Comparison of ENCODE assay signal across 8 mouse cellular contexts in the genomic region with DNA sequence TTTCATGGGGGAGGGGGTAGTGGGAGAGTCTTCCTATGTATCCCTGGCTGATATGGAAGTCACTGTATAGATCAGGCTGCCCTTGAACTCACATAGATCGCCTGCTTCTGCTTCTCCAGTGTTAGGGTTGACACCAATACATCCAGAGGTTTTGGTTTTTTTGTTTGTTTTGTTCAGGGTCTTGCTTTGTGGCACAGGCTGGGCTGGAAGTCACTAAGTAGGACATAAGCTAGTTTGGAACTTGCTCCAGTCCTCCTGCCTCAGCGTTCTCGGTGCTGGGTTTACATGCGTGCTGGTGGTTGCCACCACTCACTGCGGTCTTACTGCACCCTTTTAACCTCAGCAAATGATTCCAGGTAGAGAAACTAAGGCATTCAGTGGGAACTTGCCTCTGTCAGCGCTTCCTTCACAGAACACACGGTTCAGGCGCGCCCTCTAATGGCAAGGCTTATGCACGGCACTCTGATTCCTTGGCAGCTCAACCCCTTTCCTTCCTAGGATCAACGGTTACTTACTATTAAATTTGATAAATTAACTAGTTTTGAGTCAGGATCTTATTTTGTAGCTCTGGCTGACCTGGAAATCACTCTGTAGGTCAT. TPM values are rescaled to one million over a fixed set of nuclear protein-coding genes. Genes with fewer than 3 reads are reported as not detected.
DNase-seq lines count a peak whose midpoint lies in the region; ATAC-seq and TF ChIP-seq lines count a peak whose summit lies in the region.

No protein-coding gene starts in this region.

- peak; percentile 72 to 81 for DNase-seq in left cerebral cortex, adult 2 months (ENCODE audit: extremely low spot score in 1 of 2, low spot score in 2 of 2)
- no peak for DNase-seq in left cerebral cortex, adult 8-10 months (ENCODE audit: low spot score in 2 of 2)
- DNase-seq in cerebellum, adult 8-10 months: peak; percentile 74
- DNase-seq in gastrocnemius, adult 8-10 months (ENCODE audit: low spot score in 2 of 2): peak; percentile 53 to 59
- peak; percentile 81 for DNase-seq in limb, embryonic 10.5 days (ENCODE audit: low spot score)
- peak; percentile 88 for DNase-seq in splenic B cell, adult 2 months (ENCODE audit: low read depth, low spot score)

- peak; percentile 98 for TF ChIP-seq CTCF in left cerebral cortex, adult 2 months (IDR thresholded peaks at IDR 0.05)

- ATAC-seq in inflammation-experienced regulatory T-cells, adult 6 months: peak; percentile 23
- ATAC-seq in midbrain, embryonic 13.5 days: no peak

- peaks cover 13% of the 10 kb centered on the region for H3K36me3 ChIP-seq in limb, embryonic 10.5 days
- H3K36me3 ChIP-seq in midbrain, embryonic 13.5 days: peaks cover 4% of the 10 kb centered on the region
- no peaks in the 10 kb centered on the region for H3K36me3 ChIP-seq in splenic B cell, adult 2 months (ENCODE audit: control insufficient read depth, insufficient read depth, low read length, poor library complexity, severe bottlenecking)

- peaks cover 42% of the 10 kb centered on the region for H3K4me1 ChIP-seq in limb, embryonic 10.5 days
- peaks cover 32% of the 10 kb centered on the region for H3K4me1 ChIP-seq in midbrain, embryonic 13.5 days (replicated peaks)

- H3K4me3 ChIP-seq in left cerebral cortex, adult 2 months: no peak overlapping the region
- peak overlapping the region; percentile 63 for H3K4me3 ChIP-seq in limb, embryonic 10.5 days
- 0 out of 2 replicates have a peak overlapping the region, but pooled peaks have one; percentile 6 for H3K4me3 ChIP-seq in midbrain, embryonic 13.5 days (replicated peaks)

- no peaks in the 10 kb centered on the region for H3K9me3 ChIP-seq in limb, embryonic 10.5 days (replicated peaks)
- H3K9me3 ChIP-seq in midbrain, embryonic 13.5 days: no peaks in the 10 kb centered on the region

- WGBS in limb, embryonic 10.5 days: 3% methylated on average over 11 of the region's 11 CpGs
- 1% methylated on average over 11 of the region's 11 CpGs for whole genome bisulfite sequencing in midbrain, embryonic 13.5 days

- intact Hi-C loops in left cerebral cortex, adult 2 months (cut with DNase I): loop anchor here (1.0 to 2.0 kb wide), 2 partner anchors 43 to 165 kb away; no protein-coding TSS in a partner anchor

- H3K27me3 ChIP-seq in limb, embryonic 10.5 days (ENCODE audit: low read depth, poor library complexity, severe bottlenecking): peaks cover 18% of the 10 kb centered on the region
- peaks cover 14% of the 10 kb centered on the region for H3K27me3 ChIP-seq in midbrain, embryonic 13.5 days
- no peaks in the 10 kb centered on the region for H3K27me3 ChIP-seq in splenic B cell, adult 2 months (ENCODE audit: control insufficient read depth, insufficient read depth, low read length, poor library complexity, severe bottlenecking)

- peak overlapping the region; percentile 15; the same call in 1 of the 2 replicates for H3K4me2 ChIP-seq in midbrain, embryonic 13.5 days (replicated peaks)

- no peak overlapping the region for H3K27ac ChIP-seq in left cerebral cortex, adult 2 months
- H3K27ac ChIP-seq in limb, embryonic 10.5 days: no peak overlapping the region
- H3K27ac ChIP-seq in midbrain, embryonic 13.5 days: no peak overlapping the region

- no peak overlapping the region for H3K9ac ChIP-seq in midbrain, embryonic 13.5 days (replicated peaks)

RNA-seq across cellular contexts. Expression of gene Ercc1, which starts 1.3 kb away (rescaled TPM):
- total RNA-seq in left cerebral cortex, adult 2 months (2021): 10 to 100 TPM; 48.9 to 51.8 TPM
- total RNA-seq in left cerebral cortex, adult 8-10 months (2022): 10 to 100 TPM; 34.9 to 42.8 (median 38.6) TPM
- 10 to 100 TPM; 27.1 to 33.7 (median 28.7) TPM for total RNA-seq in gastrocnemius, adult 8-10 months (2022)
- polyA plus RNA-seq in inflammation-experienced regulatory T-cells, adult 6 months (2017; shearing (Covaris generic)): 10 to 100 TPM; 51.1 to 68.7 (median 55.2) TPM
- 97.8 and 101 TPM in 2 replicates for polyA plus RNA-seq in limb, embryonic 10.5 days (2016; fragmentation: Nextera tagmentation; extraction: Ambion mirVana)
- 84.1 and 91.9 TPM in 2 replicates for polyA plus RNA-seq in midbrain, embryonic 13.5 days (2015; fragmentation: Nextera tagmentation; extraction: Ambion mirVana)

RNA-seq across cellular contexts. Expression of gene Cd3eap, which starts 16.0 kb away (rescaled TPM):
- 10 to 100 TPM; 17.0 to 17.8 TPM for total RNA-seq in left cerebral cortex, adult 2 months (2021)
- total RNA-seq in left cerebral cortex, adult 8-10 months (2022): 10 to 100 TPM; 16.3 to 20.4 (median 17.4) TPM
- total RNA-seq in gastrocnemius, adult 8-10 months (2022): 10 to 100 TPM in 3 of 4 experiments, 1 to 10 TPM in 1; 8.9 to 13.9 (median 11.2) TPM
- 10 to 100 TPM in 2 of 3 experiments, 1 to 10 TPM in 1; 8.9 to 22.4 (median 17.6) TPM for polyA plus RNA-seq in inflammation-experienced regulatory T-cells, adult 6 months (2017; shearing (Covaris generic))
- polyA plus RNA-seq in limb, embryonic 10.5 days (2016; fragmentation: Nextera tagmentation; extraction: Ambion mirVana): 28.3 and 31.4 TPM in 2 replicates
- 19.6 and 20.4 TPM in 2 replicates for polyA plus RNA-seq in midbrain, embryonic 13.5 days (2015; fragmentation: Nextera tagmentation; extraction: Ambion mirVana)

RNA-seq across cellular contexts. Expression of gene Ppp1r13l, which starts 16.2 kb away (rescaled TPM):
- total RNA-seq in left cerebral cortex, adult 2 months (2021): 1 to 10 TPM; 7.7 to 7.8 TPM
- 1 to 10 TPM; 3.9 to 7.7 (median 5.9) TPM for total RNA-seq in left cerebral cortex, adult 8-10 months (2022)
- 1 to 10 TPM; 2.8 to 6.3 (median 4.1) TPM for total RNA-seq in gastrocnemius, adult 8-10 months (2022)
- polyA plus RNA-seq in inflammation-experienced regulatory T-cells, adult 6 months (2017; shearing (Covaris generic)): not detected
- polyA plus RNA-seq in limb, embryonic 10.5 days (2016; fragmentation: Nextera tagmentation; extraction: Ambion mirVana): 6.5 and 7.0 TPM in 2 replicates
- 1.2 and 2.3 TPM in 2 replicates for polyA plus RNA-seq in midbrain, embryonic 13.5 days (2015; fragmentation: Nextera tagmentation; extraction: Ambion mirVana)

RNA-seq across cellular contexts. Expression of gene Fosb, which starts 33.5 kb away (rescaled TPM):
- total RNA-seq in left cerebral cortex, adult 2 months (2021): 10 to 100 TPM; 27.0 to 59.5 TPM
- total RNA-seq in left cerebral cortex, adult 8-10 months (2022): 10 to 100 TPM; 11.1 to 15.1 (median 13.8) TPM
- under 1 TPM; 0.16 to 0.86 (median 0.30) TPM for total RNA-seq in gastrocnemius, adult 8-10 months (2022)
- polyA plus RNA-seq in inflammation-experienced regulatory T-cells, adult 6 months (2017; shearing (Covaris generic)): 1 to 10 TPM in 2 of 3 experiments, under 1 TPM in 1; 0.98 to 8.0 (median 2.0) TPM
- polyA plus RNA-seq in limb, embryonic 10.5 days (2016; fragmentation: Nextera tagmentation; extraction: Ambion mirVana): 0.04 and 0.11 TPM in 2 replicates
- polyA plus RNA-seq in midbrain, embryonic 13.5 days (2015; fragmentation: Nextera tagmentation; extraction: Ambion mirVana): not detected in 2 replicates

RNA-seq across cellular contexts. Expression of gene Ercc2, which starts 38.5 kb away (rescaled TPM):
- 10 to 100 TPM; 37.2 TPM for total RNA-seq in left cerebral cortex, adult 2 months (2021)
- 10 to 100 TPM; 25.7 to 36.8 (median 31.0) TPM for total RNA-seq in left cerebral cortex, adult 8-10 months (2022)
- 10 to 100 TPM in 2 of 4 experiments, 1 to 10 TPM in 2; 7.5 to 14.9 (median 10.4) TPM for total RNA-seq in gastrocnemius, adult 8-10 months (2022)
- polyA plus RNA-seq in inflammation-experienced regulatory T-cells, adult 6 months (2017; shearing (Covaris generic)): 10 to 100 TPM in 2 of 3 experiments, 1 to 10 TPM in 1; 7.8 to 10.9 (median 10.8) TPM
- polyA plus RNA-seq in limb, embryonic 10.5 days (2016; fragmentation: Nextera tagmentation; extraction: Ambion mirVana): 25.6 and 26.6 TPM in 2 replicates
- 27.6 and 28.9 TPM in 2 replicates for polyA plus RNA-seq in midbrain, embryonic 13.5 days (2015; fragmentation: Nextera tagmentation; extraction: Ambion mirVana)

Comparison
In these comparisons a context has a peak if more than half of its experiments do, and no peak if none do; other contexts are left out.
1. DNase-seq: peak in left cerebral cortex, adult 2 months (2 of 2), cerebellum, adult 8-10 months (single experiment), gastrocnemius, adult 8-10 months (2 of 2), limb, embryonic 10.5 days (single experiment) and splenic B cell, adult 2 months (single experiment); none in left cerebral cortex, adult 8-10 months (0 of 2).